Mouse (Mus musculus): Measurements from ENCODE around the gene Rbfox2.
A peak's percentile ranks its signal among the peaks of the same experiment; 100 is the strongest.

Gene Rbfox2

GRCm38 (mm10) chr15:77056791-77057051 lies 250.1 kb downstream of the Rbfox2 start:
- DNase-seq, result no peak

- DNase-seq, result no peak
These were observed 250.6 kb downstream of the Rbfox2 start for GRCm38 (mm10) chr15:77056001-77056790.

- no peak for DNase-seq
These were observed 252.1 kb downstream of the Rbfox2 start for GRCm38 (mm10) chr15:77054611-77055175.

GRCm38 (mm10) chr15:77053021-77053420 lies 253.8 kb downstream of the Rbfox2 start:
- DNase-seq, result no peak

GRCm38 (mm10) chr15:77052176-77052575 lies 254.6 kb downstream of the Rbfox2 start:
- DNase-seq, result no peak

GRCm38 (mm10) chr15:77050570-77050969 lies 256.2 kb downstream of the Rbfox2 start, which contains the start of gene Mb:
TSS of gene Mb (minus strand) at chr15:77050670.
- DNase-seq, result no peak

GRCm38 (mm10) chr15:77045609-77046008 lies 261.2 kb downstream of the Rbfox2 start:
- DNase-seq, result no peak

GRCm38 (mm10) chr15:77044597-77045320 lies 262.0 kb downstream of the Rbfox2 start, which contains the start of gene Apol6:
TSS of gene Apol6 (plus strand) at chr15:77044729.
- no peak for DNase-seq

- no peak for DNase-seq
These were observed 266.0 kb downstream of the Rbfox2 start for GRCm38 (mm10) chr15:77040784-77041183.

GRCm38 (mm10) chr15:77039211-77039700 lies 267.5 kb downstream of the Rbfox2 start:
- DNase-seq, result no peak

GRCm38 (mm10) chr15:77037278-77038161 lies 269.3 kb downstream of the Rbfox2 start:
- DNase-seq, result peak; percentile 76 to 86

- no peak for DNase-seq
These were observed 269.9 kb downstream of the Rbfox2 start for GRCm38 (mm10) chr15:77036989-77037277.

- peak; percentile 80 to 85 for DNase-seq
These were observed 270.4 kb downstream of the Rbfox2 start for GRCm38 (mm10) chr15:77036320-77036988.

GRCm38 (mm10) chr15:77035643-77036042 lies 271.2 kb downstream of the Rbfox2 start:
- DNase-seq, result no peak

- DNase-seq, result peak in 1 of 2 experiments; percentile 18
These were observed 272.3 kb downstream of the Rbfox2 start for GRCm38 (mm10) chr15:77034526-77034925.

- no peak for DNase-seq
These were observed 275.5 kb downstream of the Rbfox2 start for GRCm38 (mm10) chr15:77031271-77031670.

- DNase-seq, result peak; percentile 71 to 76
These were observed 277.3 kb downstream of the Rbfox2 start for GRCm38 (mm10) chr15:77029331-77029991.
